Mouse (Mus musculus) brain, embryonic 14.5 days (tissue): ENCODE measurements around the gene Decr2.

Experiments
- CTCF ChIP-seq: fragments of 200-500 bp; IDR thresholded peaks from 2 replicates; pipeline ENCODE4 v1.5.1; 2012; ENCODE audit warnings: inconsistent platforms, mild to moderate bottlenecking, moderate library complexity, borderline replicate concordance; ENCODE audit not compliant: insufficient read depth, insufficient read length; ENCODE audit errors: extremely low read depth
- POLR2A ChIP-seq: fragments of 200-500 bp; IDR thresholded peaks from 2 replicates; pipeline ENCODE4 v1.6.1; 2012; ENCODE audit warnings: mild to moderate bottlenecking, inconsistent platforms, borderline replicate concordance; ENCODE audit not compliant: poor library complexity, insufficient read depth, insufficient read length, severe bottlenecking; ENCODE audit errors: extremely low read depth

- TF ChIP-seq CTCF = no peak
- no peak for TF ChIP-seq POLR2A
These were observed 21.6 kb upstream of the Decr2 start for GRCm38 (mm10) chr17:26111722-26112121.
